Mouse (Mus musculus): Measurements from ENCODE around the gene Trp53rka. TPM values are rescaled to one million over a fixed set of nuclear protein-coding genes. Genes with fewer than 3 reads are reported as not detected.

The Trp53rka gene
- 4.3 TPM for polyA plus RNA-seq (2014; fragmentation: Illumina TruSeq; extraction: RNeasy Lipid Tissue Mini Kit (QIAGEN cat#74804))

GRCm38 (mm10) chr2:165492648-165493553 is at the start of gene Trp53rka:
TSS of gene Trp53rka (minus strand) at chr2:165493324.

GRCm38 (mm10) chr2:165503259-165504203 is 10.4 kb upstream of the Trp53rka start, which contains the start of gene Slc2a10:
TSS of gene Slc2a10 (plus strand) at chr2:165503787.

GRCm38 (mm10) chr2:165473003-165473402 is 20.1 kb downstream of the Trp53rka start, which contains the start of gene Slc13a3:
TSS of gene Slc13a3 (minus strand) at chr2:165473230.

Other genes with a start within 250 kb of the Trp53rka start
- 3.1 TPM for gene Slc35c2, start 205.5 kb downstream of the Trp53rka start, polyA plus RNA-seq (2014; fragmentation: Illumina TruSeq; extraction: RNeasy Lipid Tissue Mini Kit (QIAGEN cat#74804))
- 10.1 TPM for gene Elmo2, start 166.8 kb downstream of the Trp53rka start, polyA plus RNA-seq (2014; fragmentation: Illumina TruSeq; extraction: RNeasy Lipid Tissue Mini Kit (QIAGEN cat#74804))
- gene Zfp663, start 124.6 kb downstream of the Trp53rka start, polyA plus RNA-seq (2014; fragmentation: Illumina TruSeq; extraction: RNeasy Lipid Tissue Mini Kit (QIAGEN cat#74804)), result not detected
- 11.3 TPM for gene Zfp334, start 105.1 kb downstream of the Trp53rka start, polyA plus RNA-seq (2014; fragmentation: Illumina TruSeq; extraction: RNeasy Lipid Tissue Mini Kit (QIAGEN cat#74804))
- gene Ocstamp, start 92.9 kb downstream of the Trp53rka start, polyA plus RNA-seq (2014; fragmentation: Illumina TruSeq; extraction: RNeasy Lipid Tissue Mini Kit (QIAGEN cat#74804)), result not detected
- not detected for gene Slc13a3, start 20.1 kb downstream of the Trp53rka start, polyA plus RNA-seq (2014; fragmentation: Illumina TruSeq; extraction: RNeasy Lipid Tissue Mini Kit (QIAGEN cat#74804))
- gene Slc2a10, start 10.5 kb upstream of the Trp53rka start, polyA plus RNA-seq (2014; fragmentation: Illumina TruSeq; extraction: RNeasy Lipid Tissue Mini Kit (QIAGEN cat#74804)), result 1.9 TPM
- gene Eya2, start 101.7 kb upstream of the Trp53rka start, polyA plus RNA-seq (2014; fragmentation: Illumina TruSeq; extraction: RNeasy Lipid Tissue Mini Kit (QIAGEN cat#74804)), result 0.54 TPM